Mouse (Mus musculus): ENCODE results near the gene Rbm24.

The Rbm24 gene

GRCm38 (mm10) chr13:46418141-46418601 is at the start of gene Rbm24:
TSS of gene Rbm24 (plus strand) at chr13:46418434.
- DNase-seq (ENCODE audit: extremely low read depth, low read depth) = no peak

GRCm38 (mm10) chr13:46372884-46373283 is 45.4 kb upstream of the Rbm24 start:
- no peak for DNase-seq (ENCODE audit: extremely low read depth, low read depth)

- DNase-seq (ENCODE audit: extremely low read depth, low read depth) = no peak
Measured at GRCm38 (mm10) chr13:46375371-46375770, 42.9 kb upstream of the Rbm24 start.

- DNase-seq (ENCODE audit: extremely low read depth, low read depth) = no peak
Measured at GRCm38 (mm10) chr13:46387396-46387795, 30.8 kb upstream of the Rbm24 start.

GRCm38 (mm10) chr13:46391654-46392053 is 26.6 kb upstream of the Rbm24 start:
- DNase-seq (ENCODE audit: extremely low read depth, low read depth) = no peak

GRCm38 (mm10) chr13:46392893-46393292 is 25.3 kb upstream of the Rbm24 start:
- DNase-seq (ENCODE audit: extremely low read depth, low read depth) = no peak

- no peak for DNase-seq (ENCODE audit: extremely low read depth, low read depth)
Measured at GRCm38 (mm10) chr13:46393936-46394335, 24.3 kb upstream of the Rbm24 start.

- DNase-seq (ENCODE audit: extremely low read depth, low read depth) = no peak
Measured at GRCm38 (mm10) chr13:46397235-46397634, 21.0 kb upstream of the Rbm24 start.

GRCm38 (mm10) chr13:46407151-46407550 is 11.1 kb upstream of the Rbm24 start:
- DNase-seq (ENCODE audit: extremely low read depth, low read depth) = no peak

- no peak for DNase-seq (ENCODE audit: extremely low read depth, low read depth)
Measured at GRCm38 (mm10) chr13:46412247-46412646, 6.0 kb upstream of the Rbm24 start.

GRCm38 (mm10) chr13:46413588-46413987 is 4.6 kb upstream of the Rbm24 start:
- no peak for DNase-seq (ENCODE audit: extremely low read depth, low read depth)

- no peak for DNase-seq (ENCODE audit: extremely low read depth, low read depth)
Measured at GRCm38 (mm10) chr13:46414050-46414449, 4.2 kb upstream of the Rbm24 start.

- no peak for DNase-seq (ENCODE audit: extremely low read depth, low read depth)
Measured at GRCm38 (mm10) chr13:46416021-46416420, 2.2 kb upstream of the Rbm24 start.

- DNase-seq (ENCODE audit: extremely low read depth, low read depth) = no peak
Measured at GRCm38 (mm10) chr13:46417594-46417993, 640 bp upstream of the Rbm24 start.

- no peak for DNase-seq (ENCODE audit: extremely low read depth, low read depth)
Measured at GRCm38 (mm10) chr13:46418731-46419545, 704 bp downstream of the Rbm24 start.

- DNase-seq (ENCODE audit: extremely low read depth, low read depth) = no peak
Measured at GRCm38 (mm10) chr13:46419648-46420047, 1.4 kb downstream of the Rbm24 start.

- DNase-seq (ENCODE audit: extremely low read depth, low read depth) = no peak
Measured at GRCm38 (mm10) chr13:46420095-46420494, 1.9 kb downstream of the Rbm24 start.

GRCm38 (mm10) chr13:46423805-46424204 is 5.6 kb downstream of the Rbm24 start:
- DNase-seq (ENCODE audit: extremely low read depth, low read depth) = no peak

GRCm38 (mm10) chr13:46424376-46424775 is 6.1 kb downstream of the Rbm24 start:
- no peak for DNase-seq (ENCODE audit: extremely low read depth, low read depth)

- no peak for DNase-seq (ENCODE audit: extremely low read depth, low read depth)
Measured at GRCm38 (mm10) chr13:46426651-46427269, 8.5 kb downstream of the Rbm24 start.

GRCm38 (mm10) chr13:46428964-46429363 is 10.7 kb downstream of the Rbm24 start:
- no peak for DNase-seq (ENCODE audit: extremely low read depth, low read depth)

GRCm38 (mm10) chr13:46429866-46430265 is 11.6 kb downstream of the Rbm24 start:
- no peak for DNase-seq (ENCODE audit: extremely low read depth, low read depth)
